Mouse (Mus musculus): ENCODE measurements around the gene Tbcel.

Tbcel gene

DNA sequence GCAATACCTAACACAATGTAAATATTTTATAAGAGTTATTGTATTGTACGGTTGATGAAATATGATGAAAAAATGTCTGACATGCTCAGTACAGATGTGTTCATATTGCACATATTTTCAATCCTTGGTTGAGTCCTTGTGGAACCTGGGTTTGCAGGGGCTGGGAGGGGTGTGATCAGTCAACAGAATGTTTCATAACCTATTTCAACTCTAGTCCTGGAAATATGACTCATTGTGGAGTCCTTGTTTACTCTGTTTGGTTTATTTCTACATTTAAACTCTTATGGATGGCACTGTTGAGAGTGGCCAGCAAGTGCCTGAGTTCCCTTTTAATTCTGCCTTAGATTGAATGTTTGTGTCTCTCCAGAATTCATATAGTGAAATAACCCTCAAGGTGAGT is 22.9 kb downstream of the Tbcel start:
- DNase-seq (ENCODE audit: low spot score) = no peak

DNA sequence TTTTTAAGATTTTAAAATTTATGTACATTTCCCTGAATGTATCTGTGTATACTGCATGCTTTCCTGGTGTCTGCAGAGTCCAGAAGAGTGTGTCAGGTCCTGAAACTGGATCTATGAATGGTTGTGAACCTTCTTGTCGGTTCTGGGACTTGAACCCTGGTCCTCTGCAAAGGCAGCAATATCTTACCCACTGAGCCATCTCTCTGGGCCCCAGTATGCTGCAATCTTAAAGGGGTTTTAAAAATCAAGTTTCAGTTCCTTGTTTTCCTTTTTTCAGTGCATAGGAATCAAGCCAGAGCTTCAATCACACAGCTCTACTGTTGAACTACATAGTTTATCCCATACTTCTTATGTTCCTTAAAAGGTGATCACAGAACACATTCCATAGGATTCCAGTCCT is 24.7 kb downstream of the Tbcel start:
- DNase-seq (ENCODE audit: low spot score) = no peak

DNA sequence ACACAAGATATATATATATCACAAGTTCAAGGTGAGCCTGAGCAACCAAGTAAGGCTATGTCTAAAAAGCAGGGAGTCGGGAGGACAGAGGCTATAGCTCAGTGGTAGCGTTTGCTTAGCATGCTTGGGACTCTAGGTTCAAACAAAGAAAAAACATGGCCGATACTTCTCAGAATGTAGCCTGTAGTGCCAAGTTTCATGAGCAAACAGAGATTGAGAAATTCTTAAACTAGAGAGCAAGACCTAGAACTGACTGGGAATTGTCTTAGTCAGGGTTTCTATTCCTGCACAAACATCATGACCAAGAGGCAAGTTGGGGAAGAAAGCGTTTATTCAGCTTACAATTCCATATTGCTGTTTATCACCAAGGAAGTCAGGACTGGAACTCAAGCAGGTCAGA is 31.4 kb downstream of the Tbcel start:
- DNase-seq (ENCODE audit: low spot score) = no peak

DNA sequence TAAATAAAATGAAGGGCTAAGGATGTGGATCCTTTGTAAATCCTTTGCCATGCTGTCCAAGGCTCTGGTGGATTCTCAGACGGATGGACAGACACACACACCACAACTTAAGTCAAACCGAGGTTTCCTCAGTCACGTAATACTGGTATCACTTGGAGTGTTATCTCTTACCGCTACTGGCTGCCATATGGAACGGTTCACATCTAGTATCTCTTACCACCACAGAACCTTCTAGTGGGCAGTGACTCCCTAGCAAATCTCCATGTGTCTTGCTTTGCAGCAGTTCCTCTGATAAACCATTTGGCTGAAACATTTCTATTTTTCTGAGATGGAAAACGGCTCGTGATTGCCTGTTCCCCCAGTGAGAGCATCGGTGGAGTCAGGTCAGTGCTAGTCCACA is 33.4 kb downstream of the Tbcel start:
- no peak for DNase-seq (ENCODE audit: low spot score)

DNA sequence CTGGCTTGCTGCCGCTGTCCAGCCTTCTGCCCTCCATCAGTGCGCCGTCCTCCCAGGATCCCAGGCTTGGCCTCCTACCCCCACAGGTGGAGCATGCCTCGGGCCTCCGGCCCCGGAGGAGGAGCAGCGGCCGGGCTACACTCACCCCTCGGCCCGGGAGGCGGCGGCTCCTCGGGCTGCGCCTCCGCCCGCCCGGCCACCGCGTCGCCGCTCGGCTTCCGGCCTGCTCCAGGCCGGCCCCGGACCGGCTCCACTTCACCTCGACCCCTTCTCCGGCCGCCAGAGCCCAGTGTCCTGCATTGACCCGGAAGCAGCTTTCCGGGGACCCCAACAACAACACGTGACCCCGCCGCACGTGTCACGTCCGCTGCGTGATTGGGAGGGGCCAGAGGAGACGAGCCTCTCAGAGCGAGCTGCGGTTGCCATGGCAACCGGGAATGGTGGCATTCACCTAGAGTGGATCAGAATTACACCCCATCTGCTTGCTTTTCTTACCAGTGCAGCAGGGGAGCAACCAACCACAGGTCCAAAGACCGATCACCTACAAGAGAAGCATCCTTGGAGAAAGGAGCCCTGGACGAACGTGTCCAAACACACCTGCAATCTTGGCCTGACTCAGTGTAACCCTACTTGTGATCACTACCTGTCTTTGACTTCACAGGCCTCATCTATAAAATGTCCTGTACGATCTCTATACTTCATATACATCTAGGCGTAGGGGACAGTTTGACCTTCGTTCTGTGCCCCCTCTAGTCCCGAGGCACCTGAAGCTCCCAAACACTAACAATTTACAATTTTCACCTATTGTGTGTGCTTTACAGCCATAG is 35.5 kb downstream of the Tbcel start:
- peak; percentile 76 for DNase-seq (ENCODE audit: low spot score)

DNA sequence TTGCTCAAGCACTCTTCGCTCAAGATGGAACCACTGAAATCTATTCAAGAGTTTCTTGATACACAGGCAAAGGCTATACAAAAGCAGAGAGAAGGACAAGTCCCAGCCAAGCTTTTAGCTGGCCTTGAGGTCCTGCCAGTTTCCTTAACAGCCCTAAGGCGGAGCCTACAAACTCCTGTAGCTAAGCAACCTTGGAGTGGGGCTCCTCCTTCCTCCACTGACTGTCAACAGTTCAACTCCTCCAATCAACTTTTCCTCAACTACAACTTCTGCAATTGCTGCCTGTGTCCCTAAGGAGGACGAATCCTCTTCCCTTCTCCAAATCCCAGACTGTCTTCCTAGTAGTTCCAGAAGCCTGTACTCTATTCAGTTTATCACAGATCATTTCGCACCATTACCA is 36.4 kb downstream of the Tbcel start:
- no peak for DNase-seq (ENCODE audit: low spot score)

DNA sequence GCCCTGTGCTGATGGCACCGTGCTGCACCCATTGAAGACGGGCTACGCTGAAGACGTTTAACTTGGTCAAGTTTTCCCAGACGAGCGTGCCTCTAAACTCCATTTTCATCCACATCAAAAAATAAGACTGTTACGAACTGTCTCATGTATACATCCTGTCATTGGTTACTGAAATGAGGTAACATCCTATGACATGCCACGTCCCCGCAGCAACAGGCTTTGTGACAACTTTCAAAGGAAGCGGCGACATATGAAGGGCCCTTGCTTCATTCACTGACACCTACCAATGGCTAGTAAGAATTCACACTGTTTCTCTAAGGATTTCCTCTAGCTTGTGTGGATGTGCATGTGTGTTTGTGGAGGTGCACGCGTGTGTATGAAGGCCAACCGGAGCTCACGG is 38.3 kb downstream of the Tbcel start:
- DNase-seq (ENCODE audit: low spot score) = no peak

DNA sequence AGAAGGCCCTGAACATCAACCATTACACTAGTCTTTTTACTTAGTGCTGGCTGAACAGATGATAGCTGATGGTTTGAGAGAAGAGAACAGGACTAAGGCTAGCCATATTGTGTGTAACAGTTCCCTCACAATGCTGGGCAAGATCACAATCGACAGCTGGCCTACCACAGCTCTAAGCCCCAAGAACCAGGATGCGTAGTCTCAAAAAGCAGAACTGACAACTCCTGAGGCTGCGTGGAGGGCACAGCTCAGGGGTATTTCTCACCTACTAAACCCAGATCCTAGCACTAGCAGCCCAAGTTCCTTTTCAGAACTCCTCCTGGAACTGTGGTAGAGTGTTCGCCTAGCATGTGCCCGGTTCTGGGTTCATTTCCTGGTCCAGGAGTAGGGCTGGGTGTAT is 39.2 kb downstream of the Tbcel start:
- DNase-seq (ENCODE audit: low spot score) = no peak

DNA sequence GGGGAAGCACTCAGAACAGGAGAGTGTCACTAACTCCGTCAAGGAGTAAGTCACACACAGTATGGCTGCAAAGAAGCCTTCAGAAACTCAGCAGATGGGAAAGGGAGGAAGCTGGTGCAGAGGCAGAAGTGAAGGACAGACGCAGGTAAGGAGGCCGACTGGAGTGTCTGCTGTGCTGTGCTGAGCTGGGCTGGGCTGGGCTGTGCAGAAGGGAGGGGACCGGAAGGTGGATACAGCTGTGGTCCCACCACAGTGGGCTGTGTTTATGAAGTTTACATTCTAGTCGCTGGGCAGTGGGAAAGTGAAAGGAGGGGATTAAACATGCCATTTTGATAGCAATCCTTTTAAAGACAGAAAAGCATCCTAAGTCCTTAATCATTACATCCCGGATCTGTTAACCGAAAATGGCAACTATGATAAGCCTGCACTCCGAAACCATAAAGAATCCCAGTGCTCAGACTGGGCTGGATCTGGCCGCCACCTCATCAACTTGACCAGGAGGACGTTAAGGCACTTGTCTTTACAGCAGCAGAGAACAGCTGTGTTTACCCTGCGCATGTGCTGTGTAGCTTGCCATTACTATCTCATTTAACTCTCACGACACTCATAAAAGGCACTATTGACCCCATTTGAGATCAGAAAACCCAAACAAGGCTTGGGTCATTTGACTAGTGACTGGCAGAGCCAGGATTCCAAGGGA is 40.3 kb downstream of the Tbcel start:
- DNase-seq (ENCODE audit: low spot score) = no peak

DNA sequence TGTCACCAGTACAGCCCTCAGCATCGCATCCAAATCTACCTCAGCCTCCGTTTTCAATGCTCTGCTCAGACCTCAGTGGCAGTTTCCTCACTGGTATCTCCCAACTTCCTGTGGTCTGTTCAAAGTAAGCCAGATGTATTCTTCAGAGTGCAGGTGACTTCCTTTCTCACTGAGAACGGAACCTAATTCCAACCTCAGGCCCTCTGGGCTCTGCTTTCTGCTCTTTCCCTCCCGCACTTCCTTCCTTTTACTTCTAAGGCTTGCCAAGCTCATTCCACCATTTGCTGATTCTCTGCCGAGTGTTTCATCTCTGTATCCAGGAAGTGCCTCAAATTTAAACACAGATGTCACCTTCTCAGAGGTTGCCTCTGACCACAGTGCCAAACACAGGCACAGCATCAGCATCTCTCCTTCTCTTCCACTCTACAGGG is 41.9 kb downstream of the Tbcel start:
- no peak for DNase-seq (ENCODE audit: low spot score)

DNA sequence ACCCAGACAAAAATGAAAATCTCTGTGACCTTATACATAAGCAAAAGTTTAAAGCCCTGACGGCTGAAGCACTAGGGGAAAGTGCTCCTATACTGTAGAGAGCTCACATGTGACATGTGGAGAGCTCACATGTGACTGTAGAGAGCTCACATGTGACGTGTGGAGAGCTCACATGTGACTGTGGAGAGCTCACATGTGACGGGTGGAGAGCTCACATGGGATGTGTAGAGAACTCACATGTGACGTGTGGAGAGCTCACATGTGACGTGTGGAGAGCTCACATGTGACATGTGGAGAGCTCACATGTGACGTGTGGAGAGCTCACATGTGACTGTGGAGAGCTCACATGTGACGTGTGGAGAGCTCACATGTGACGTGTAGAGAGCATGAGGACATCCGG is 43.4 kb downstream of the Tbcel start:
- no peak for DNase-seq (ENCODE audit: low spot score)

DNA sequence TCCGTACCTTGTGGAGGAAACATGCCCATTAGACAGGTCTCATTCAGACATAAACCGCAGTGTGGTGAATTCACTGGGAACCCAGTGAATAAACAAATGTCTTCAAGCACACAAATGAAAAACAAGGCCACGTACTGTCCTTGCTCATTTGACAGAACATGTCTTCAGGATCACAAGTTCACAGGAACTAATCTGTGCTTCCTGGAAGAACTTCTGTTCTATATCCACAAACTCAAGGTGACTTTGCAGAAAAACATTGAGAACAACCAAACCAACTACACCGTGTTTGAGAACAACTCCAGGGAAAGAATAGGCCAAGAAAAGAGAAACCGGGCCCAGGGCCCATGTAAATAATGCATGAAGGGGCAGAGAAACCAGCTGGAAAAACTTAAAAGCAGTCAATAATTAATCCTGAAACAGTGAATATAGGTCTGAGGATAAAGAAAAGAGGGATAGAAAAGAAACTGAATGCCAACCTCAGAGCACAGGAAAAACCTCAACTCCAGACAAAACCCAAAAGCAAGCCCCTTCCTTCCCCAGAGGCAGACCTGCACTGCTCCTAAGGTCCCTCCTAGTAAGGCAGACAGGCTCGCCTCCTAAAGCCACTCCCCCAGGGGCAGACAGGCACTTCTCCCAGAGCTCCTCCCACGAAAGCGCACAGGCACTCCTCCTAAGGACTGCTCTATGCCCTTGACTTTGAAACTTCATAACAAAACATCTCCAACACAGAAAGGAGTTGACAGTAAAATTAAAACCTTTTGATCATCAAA is 44.2 kb downstream of the Tbcel start:
- DNase-seq (ENCODE audit: low spot score) = peak; percentile 42

DNA sequence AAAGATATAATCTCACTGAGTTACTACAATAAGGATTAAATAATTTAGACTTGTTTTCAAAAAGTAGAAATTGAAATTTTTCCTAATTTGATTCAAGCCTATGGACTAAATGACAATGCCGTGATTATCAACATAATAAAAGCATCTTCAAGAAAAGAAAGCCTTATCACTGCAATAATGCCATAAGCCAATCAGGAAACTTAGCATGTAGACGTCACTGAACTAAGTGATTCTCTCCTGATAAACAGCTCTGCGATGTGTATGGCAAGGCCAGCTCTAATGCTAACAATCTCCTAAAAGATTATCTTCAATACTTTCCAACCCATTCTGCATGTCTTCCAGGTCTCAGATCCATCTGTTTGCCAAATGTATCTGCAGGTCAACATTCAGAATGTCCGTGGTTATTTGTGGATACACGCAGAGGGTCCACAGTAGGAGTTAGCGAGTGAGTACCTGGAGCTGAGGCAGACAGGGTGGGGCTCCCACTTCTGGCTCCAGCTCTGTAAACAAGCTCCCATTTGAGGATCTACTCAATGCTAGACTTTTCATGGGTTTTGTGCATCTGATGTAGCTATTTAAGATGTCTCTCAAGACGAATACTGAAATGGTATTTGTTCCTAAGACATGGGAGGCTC is 44.9 kb downstream of the Tbcel start:
- no peak for DNase-seq (ENCODE audit: low spot score)

DNA sequence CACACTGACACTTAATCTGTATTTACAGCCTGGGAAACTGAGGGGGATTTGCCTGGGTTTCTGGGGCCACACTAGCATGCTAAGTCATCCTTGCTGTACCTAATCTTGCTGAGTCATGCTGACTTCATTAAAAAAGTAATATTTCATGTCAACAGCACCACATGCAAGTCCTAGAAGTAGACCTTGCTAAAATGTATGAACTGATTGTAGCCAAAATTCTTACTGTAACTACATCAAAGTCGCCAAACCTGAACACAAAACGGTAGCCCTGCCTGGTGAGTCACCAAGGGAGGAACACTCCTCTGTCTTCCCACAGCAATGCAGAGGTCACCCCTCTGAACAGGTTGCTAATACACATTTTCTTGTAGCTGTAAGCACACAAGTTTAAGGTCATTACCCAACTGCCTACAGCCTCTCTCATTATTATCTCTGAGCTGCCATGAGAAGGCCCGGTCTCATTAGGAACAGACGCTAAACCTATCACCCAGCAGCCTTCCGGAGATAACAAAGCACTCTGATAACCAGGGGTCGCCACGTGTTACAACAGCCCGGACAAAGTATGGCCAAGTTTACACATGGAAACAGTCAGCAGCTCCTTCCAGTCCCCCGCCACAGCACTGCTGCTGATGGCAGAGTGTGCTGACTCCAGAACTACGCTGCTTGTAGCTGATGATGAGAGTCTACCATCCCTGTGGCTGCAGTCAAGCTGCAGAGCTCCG is 46.1 kb downstream of the Tbcel start:
- no peak for DNase-seq (ENCODE audit: low spot score)

DNA sequence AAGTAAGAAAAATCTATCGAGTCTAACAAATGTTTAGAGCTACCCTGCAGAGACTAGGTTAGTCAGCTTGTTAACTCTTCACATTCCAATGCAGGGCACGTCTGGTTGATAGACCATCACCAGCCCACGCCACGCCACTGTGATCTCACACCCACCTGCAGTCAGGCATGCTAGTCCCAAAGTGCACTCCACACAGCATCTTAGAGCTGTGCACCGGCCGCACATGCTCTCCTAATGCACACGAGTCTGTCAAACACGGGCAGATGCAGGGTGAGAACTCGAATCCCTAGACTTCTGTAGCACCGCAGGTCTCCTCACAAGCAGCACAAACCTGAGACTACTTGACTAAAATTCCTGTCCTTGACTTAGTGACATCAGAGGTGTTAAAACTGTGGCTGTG is 47.3 kb downstream of the Tbcel start:
- no peak for DNase-seq (ENCODE audit: low spot score)

DNA sequence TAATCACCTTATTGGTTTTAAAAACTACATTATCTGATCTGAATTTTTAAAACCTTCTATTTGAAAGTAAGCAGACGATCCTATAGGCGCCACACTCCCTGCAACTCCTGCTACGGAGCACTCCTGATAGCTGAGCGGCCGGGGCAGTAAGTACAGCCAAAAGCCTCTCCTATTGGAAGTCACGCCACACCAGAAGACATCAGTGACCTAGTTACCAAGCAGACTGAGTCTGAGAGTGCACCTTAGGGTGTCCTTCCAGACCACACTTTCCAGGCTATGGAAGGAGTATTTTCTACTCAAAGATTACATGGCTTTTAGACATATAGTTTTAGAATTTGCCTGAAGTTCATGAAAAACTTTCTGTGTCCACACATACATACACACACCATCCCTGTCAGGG is 47.9 kb downstream of the Tbcel start:
- DNase-seq (ENCODE audit: low spot score) = no peak

DNA sequence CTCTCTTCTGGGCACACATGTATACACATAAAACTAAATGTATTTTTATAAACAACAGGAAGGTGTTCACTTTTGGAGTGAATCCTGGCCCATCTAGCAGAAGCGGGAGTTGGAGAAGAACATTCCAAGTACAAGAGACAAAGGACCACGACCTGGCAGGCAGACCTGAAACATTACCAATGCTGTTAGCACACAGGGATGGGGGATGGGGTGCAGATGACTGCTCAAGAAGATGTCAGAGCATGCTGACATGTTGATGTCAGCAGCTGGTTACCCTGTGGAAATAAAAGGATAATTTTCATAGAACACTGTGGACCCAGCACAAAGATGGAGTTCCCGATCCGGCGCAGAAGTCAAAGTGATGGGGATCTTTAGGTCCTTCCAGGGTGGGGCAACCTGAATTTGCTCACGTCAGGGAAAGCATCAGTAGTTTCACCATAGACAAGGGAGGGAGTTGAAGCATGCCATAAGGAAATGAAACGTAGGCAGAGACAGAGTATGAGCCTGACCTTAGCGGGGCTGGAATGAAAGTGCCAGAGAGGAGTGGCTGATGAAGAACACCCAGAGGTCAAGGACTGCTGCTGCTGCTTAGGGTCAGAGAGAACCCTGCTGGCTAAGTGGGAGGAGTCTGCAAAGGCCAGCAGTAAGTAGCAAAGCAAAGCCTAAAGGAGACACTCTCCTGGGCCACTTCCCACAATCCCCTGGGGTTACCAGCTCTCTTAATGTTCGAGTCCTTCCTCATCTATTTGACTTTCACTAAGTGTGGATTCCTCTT is 48.7 kb downstream of the Tbcel start:
- DNase-seq (ENCODE audit: low spot score) = no peak

DNA sequence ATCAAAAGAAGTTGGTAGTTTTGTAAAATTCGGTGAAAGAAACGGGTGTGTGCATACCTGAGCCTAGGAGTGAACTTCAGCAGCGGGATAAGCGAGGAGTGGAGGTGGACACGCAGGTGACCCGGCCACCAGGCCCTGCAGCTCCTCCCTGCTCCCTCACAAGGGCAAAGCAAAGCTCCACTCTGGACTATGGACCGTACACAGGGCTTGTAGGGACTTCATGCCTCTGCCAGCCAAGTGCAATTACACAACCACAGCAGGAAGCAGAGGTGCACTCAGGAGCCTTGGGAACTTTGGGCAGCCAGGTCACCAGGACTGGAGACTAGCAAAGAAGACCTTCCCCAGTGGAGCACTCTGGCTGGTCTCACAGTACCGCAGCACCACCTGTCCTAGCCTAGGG is 50.1 kb downstream of the Tbcel start:
- DNase-seq (ENCODE audit: low spot score) = no peak

DNA sequence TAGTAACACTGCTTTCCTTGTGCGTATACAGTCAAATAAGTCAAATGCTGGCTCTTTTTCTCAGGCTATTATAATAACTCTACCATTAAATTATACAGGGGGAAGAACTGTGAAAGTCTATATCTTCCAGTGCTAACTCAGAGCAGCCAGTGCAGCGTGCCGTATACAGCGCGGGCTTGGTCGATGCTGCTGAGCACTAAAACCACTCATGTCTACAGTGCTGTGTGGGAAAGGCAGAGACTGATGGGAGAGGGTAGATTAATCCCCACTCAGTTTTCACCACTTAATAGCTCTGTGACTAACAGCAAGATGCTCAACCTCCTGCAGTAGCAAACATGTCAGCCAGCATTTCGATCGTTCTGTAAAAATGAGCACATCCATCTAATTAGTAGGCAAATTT is 53.2 kb downstream of the Tbcel start:
- DNase-seq (ENCODE audit: low spot score) = no peak

DNA sequence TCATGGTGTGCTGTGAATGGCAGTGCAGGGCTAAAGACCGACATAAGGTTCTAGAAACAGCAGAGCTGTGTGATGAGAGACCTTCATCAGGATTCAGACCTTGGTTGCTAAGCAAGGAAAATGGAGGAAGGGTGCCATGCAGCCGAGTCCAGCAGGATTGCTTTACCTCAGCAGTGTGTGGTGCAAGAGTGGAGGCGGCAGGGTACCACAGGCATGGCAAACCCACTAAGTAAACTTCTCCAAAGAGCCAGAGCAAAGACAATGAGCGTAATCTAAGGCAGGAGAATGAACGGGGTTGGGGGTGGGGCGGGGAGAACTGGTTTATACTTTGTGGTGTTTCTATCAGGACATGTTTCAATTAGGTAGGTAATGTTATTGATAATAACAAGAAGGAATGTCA is 58.6 kb downstream of the Tbcel start:
- DNase-seq (ENCODE audit: low spot score) = no peak

DNA sequence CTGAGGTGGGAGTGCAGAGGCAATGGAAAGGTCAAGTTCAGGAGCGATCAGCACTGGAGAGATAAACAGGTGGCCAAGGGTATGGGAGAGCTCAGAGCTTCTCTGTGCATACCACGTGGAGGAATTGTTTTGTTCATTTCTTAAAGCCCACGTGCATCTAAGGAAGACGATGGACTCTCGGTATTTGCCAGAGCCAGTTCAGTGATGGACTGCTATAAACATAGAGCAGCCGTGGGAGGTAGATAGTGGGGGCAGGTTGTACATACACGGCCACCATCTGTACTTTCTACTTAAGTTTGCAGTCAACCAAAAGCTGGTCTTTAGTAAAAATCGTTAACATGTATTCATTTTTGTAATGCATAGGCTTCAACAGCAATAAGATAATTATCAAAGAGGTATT is 65.5 kb downstream of the Tbcel start:
- no peak for DNase-seq (ENCODE audit: low spot score)
